Mouse (Mus musculus): ENCODE measurements at regions not wholly inside any gene's neighbourhood (a gene's known extent, or its start where the extent isn't known, plus 50 kb on each side); places are given as distances from the start of the nearest gene placed in this dataset.

GRCm38 (mm10) chr13:106738011-106738410, 198.7 kb downstream of the Ipo11 start:
- Histone ChIP-seq H3K9me3 (ENCODE audit: control insufficient read depth, low read length) (no peaks in the 10 kb centered on the region), H3K27me3 (ENCODE audit: control insufficient read depth, insufficient read depth, low read length) (no peaks in the 10 kb centered on the region), H3K27ac (replicated peaks; ENCODE audit: low read depth, low read length) (no peak overlapping the region), H3K36me3 (ENCODE audit: control insufficient read depth, insufficient read depth, low read length) (no peaks in the 10 kb centered on the region), H3K4me1 (ENCODE audit: control insufficient read depth, insufficient read depth, low read length) (no peaks in the 10 kb centered on the region), H3K4me2 (replicated peaks; ENCODE audit: low read depth, low read length, severe bottlenecking) (no peak overlapping the region), H3K9ac (ENCODE audit: low read depth, low read length, severe bottlenecking) (no peak overlapping the region), H3K4me3 (replicated peaks; ENCODE audit: low read length) (no peak overlapping the region)
- WGBS: 76% methylated on average over 5 of the region's 5 CpGs
- no peak for TF ChIP-seq POLR2A (IDR thresholded peaks at IDR 0.05; ENCODE audit: borderline replicate concordance, extremely low read depth, insufficient read depth, insufficient read length)
- no peak for ATAC-seq (ENCODE audit: low FRiP score, low read depth)
- no peak for DNase-seq (ENCODE audit: low spot score)

GRCm38 (mm10) chr13:106734323-106734722, 202.4 kb downstream of the Ipo11 start:
- no peak overlapping the region for H3K27ac ChIP-seq (replicated peaks; ENCODE audit: low read depth, low read length)
- ATAC-seq (ENCODE audit: low FRiP score, low read depth): no peak
- 63% methylated on average over 2 of the region's 2 CpGs for WGBS

GRCm38 (mm10) chr13:106732906-106733305, 203.9 kb downstream of the Ipo11 start:
- WGBS: 71% methylated on average over 1 of the region's 1 CpGs
- ATAC-seq (ENCODE audit: low FRiP score, low read depth) (no peak), DNase-seq (ENCODE audit: low spot score) (peak; percentile 13)
- TF ChIP-seq POLR2A (IDR thresholded peaks at IDR 0.05; ENCODE audit: borderline replicate concordance, extremely low read depth, insufficient read depth, insufficient read length): no peak
- H3K9ac ChIP-seq (ENCODE audit: low read depth, low read length, severe bottlenecking): no peak overlapping the region
- H3K36me3 ChIP-seq (ENCODE audit: control insufficient read depth, insufficient read depth, low read length): no peaks in the 10 kb centered on the region
- H3K4me1 ChIP-seq (ENCODE audit: control insufficient read depth, insufficient read depth, low read length): no peaks in the 10 kb centered on the region
- no peaks in the 10 kb centered on the region for H3K9me3 ChIP-seq (ENCODE audit: control insufficient read depth, low read length)
- no peak overlapping the region for H3K27ac ChIP-seq (replicated peaks; ENCODE audit: low read depth, low read length)
- no peak overlapping the region for H3K4me2 ChIP-seq (replicated peaks; ENCODE audit: low read depth, low read length, severe bottlenecking)
- H3K27me3 ChIP-seq (ENCODE audit: control insufficient read depth, insufficient read depth, low read length): no peaks in the 10 kb centered on the region
- no peak overlapping the region for H3K4me3 ChIP-seq (replicated peaks; ENCODE audit: low read length)

More at GRCm38 (mm10) chr13:106734323-106734722, 202.4 kb downstream of the Ipo11 start:
- no peak for TF ChIP-seq POLR2A (IDR thresholded peaks at IDR 0.05; ENCODE audit: borderline replicate concordance, extremely low read depth, insufficient read depth, insufficient read length)
- DNase-seq (ENCODE audit: low spot score): no peak
- Histone ChIP-seq H3K9me3 (ENCODE audit: control insufficient read depth, low read length) (no peaks in the 10 kb centered on the region), H3K4me2 (replicated peaks; ENCODE audit: low read depth, low read length, severe bottlenecking) (no peak overlapping the region), H3K9ac (ENCODE audit: low read depth, low read length, severe bottlenecking) (no peak overlapping the region), H3K4me3 (replicated peaks; ENCODE audit: low read length) (no peak overlapping the region), H3K4me1 (ENCODE audit: control insufficient read depth, insufficient read depth, low read length) (no peaks in the 10 kb centered on the region), H3K36me3 (ENCODE audit: control insufficient read depth, insufficient read depth, low read length) (no peaks in the 10 kb centered on the region), H3K27me3 (ENCODE audit: control insufficient read depth, insufficient read depth, low read length) (no peaks in the 10 kb centered on the region)

GRCm38 (mm10) chr13:106723315-106723714, 213.4 kb downstream of the Ipo11 start:
- WGBS: 59% methylated on average over 1 of the region's 1 CpGs
- Histone ChIP-seq H3K27me3 (ENCODE audit: control insufficient read depth, insufficient read depth, low read length) (no peaks in the 10 kb centered on the region), H3K4me1 (ENCODE audit: control insufficient read depth, insufficient read depth, low read length) (no peaks in the 10 kb centered on the region), H3K9me3 (ENCODE audit: control insufficient read depth, low read length) (no peaks in the 10 kb centered on the region), H3K4me2 (replicated peaks; ENCODE audit: low read depth, low read length, severe bottlenecking) (no peak overlapping the region), H3K4me3 (replicated peaks; ENCODE audit: low read length) (no peak overlapping the region), H3K9ac (ENCODE audit: low read depth, low read length, severe bottlenecking) (no peak overlapping the region), H3K36me3 (ENCODE audit: control insufficient read depth, insufficient read depth, low read length) (no peaks in the 10 kb centered on the region), H3K27ac (replicated peaks; ENCODE audit: low read depth, low read length) (no peak overlapping the region)
- TF ChIP-seq POLR2A (IDR thresholded peaks at IDR 0.05; ENCODE audit: borderline replicate concordance, extremely low read depth, insufficient read depth, insufficient read length): no peak
- DNase-seq (ENCODE audit: low spot score): no peak
- no peak for ATAC-seq (ENCODE audit: low FRiP score, low read depth)

GRCm38 (mm10) chr13:106721167-106721566, 215.6 kb downstream of the Ipo11 start:
- H3K4me3 ChIP-seq (replicated peaks; ENCODE audit: low read length): no peak overlapping the region
- H3K36me3 ChIP-seq (ENCODE audit: control insufficient read depth, insufficient read depth, low read length): no peaks in the 10 kb centered on the region
- no peaks in the 10 kb centered on the region for H3K27me3 ChIP-seq (ENCODE audit: control insufficient read depth, insufficient read depth, low read length)
- H3K4me2 ChIP-seq (replicated peaks; ENCODE audit: low read depth, low read length, severe bottlenecking): no peak overlapping the region
- H3K27ac ChIP-seq (replicated peaks; ENCODE audit: low read depth, low read length): no peak overlapping the region
- no peaks in the 10 kb centered on the region for H3K9me3 ChIP-seq (ENCODE audit: control insufficient read depth, low read length)
- H3K4me1 ChIP-seq (ENCODE audit: control insufficient read depth, insufficient read depth, low read length): no peaks in the 10 kb centered on the region
- H3K9ac ChIP-seq (ENCODE audit: low read depth, low read length, severe bottlenecking): no peak overlapping the region
- 88% methylated on average over 1 of the region's 1 CpGs for WGBS
- ATAC-seq (ENCODE audit: low FRiP score, low read depth): no peak
- no peak for TF ChIP-seq POLR2A (IDR thresholded peaks at IDR 0.05; ENCODE audit: borderline replicate concordance, extremely low read depth, insufficient read depth, insufficient read length)
- no peak for DNase-seq (ENCODE audit: low spot score)

- H3K27ac ChIP-seq (replicated peaks; ENCODE audit: low read depth, low read length): no peak overlapping the region
- peak; percentile 15 for DNase-seq (ENCODE audit: low spot score)
- H3K4me1 ChIP-seq (ENCODE audit: control insufficient read depth, insufficient read depth, low read length): no peaks in the 10 kb centered on the region
- H3K9me3 ChIP-seq (ENCODE audit: control insufficient read depth, low read length): no peaks in the 10 kb centered on the region
- TF ChIP-seq POLR2A (IDR thresholded peaks at IDR 0.05; ENCODE audit: borderline replicate concordance, extremely low read depth, insufficient read depth, insufficient read length): no peak
- H3K4me2 ChIP-seq (replicated peaks; ENCODE audit: low read depth, low read length, severe bottlenecking): no peak overlapping the region
- H3K36me3 ChIP-seq (ENCODE audit: control insufficient read depth, insufficient read depth, low read length): no peaks in the 10 kb centered on the region
- WGBS: 33% methylated on average over 2 of the region's 2 CpGs
- no peak overlapping the region for H3K4me3 ChIP-seq (replicated peaks; ENCODE audit: low read length)
- ATAC-seq (ENCODE audit: low FRiP score, low read depth): no peak
- no peak overlapping the region for H3K9ac ChIP-seq (ENCODE audit: low read depth, low read length, severe bottlenecking)
- H3K27me3 ChIP-seq (ENCODE audit: control insufficient read depth, insufficient read depth, low read length): no peaks in the 10 kb centered on the region
These were observed 221.0 kb downstream of the Ipo11 start for GRCm38 (mm10) chr13:106715771-106716170.
